9 mouse cellular contexts compared by ENCODE assay signal in the genomic region with DNA sequence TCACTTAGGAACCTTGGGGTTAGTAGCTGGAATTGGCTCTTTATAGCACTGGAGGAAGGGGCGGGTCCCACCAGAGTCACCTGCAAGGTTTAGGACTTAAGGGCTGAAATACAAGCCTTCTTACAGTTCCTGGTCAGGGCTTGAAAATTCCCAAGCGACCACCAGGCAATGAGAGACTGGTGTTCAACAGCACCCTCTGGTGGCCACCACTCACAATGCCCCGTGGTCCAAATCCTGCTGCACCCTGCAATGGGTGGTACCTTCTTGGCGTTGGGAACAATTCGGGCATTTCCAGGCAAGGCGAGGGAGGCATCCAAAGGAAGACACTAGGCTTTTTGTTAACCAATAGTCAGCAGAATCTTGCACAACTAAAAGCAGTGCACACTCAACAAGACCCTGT. TPM values are rescaled to one million over a fixed set of nuclear protein-coding genes. Genes with fewer than 3 reads are reported as not detected.
DNase-seq lines count a peak whose midpoint lies in the region; ATAC-seq lines count a peak whose summit lies in the region.
"Had no signal": no experiment of that assay in that cellular context is flagged by ENCODE, and none has a peak within 500 bp of the region (broad histone marks: within the 10 kb centered on the region; RNA-seq: fewer than 3 reads in every experiment).

No protein-coding gene starts in this region.

- no peak for ATAC-seq in hindbrain, embryonic 13.5 days (ENCODE audit: low FRiP score)
- no peak for ATAC-seq in hindbrain, embryonic 16.5 days
- ATAC-seq in granulocyte monocyte progenitor cell, adult 5-6 weeks (replicated peaks; ENCODE audit: poor library complexity, severe bottlenecking) = peak; percentile 58

- no peak overlapping the region for H3K4me2 ChIP-seq in hindbrain, embryonic 13.5 days
- no peak overlapping the region for H3K4me2 ChIP-seq in hindbrain, embryonic 16.5 days (ENCODE audit: low read length)
- H3K4me2 ChIP-seq: lung, embryonic 15.5 days had no signal

- peak; percentile 74 to 76 for DNase-seq in B cell, adult 2 months
- peak; percentile 14 for DNase-seq in MEL-GATA-1-ER (ENCODE audit: extremely low read depth, low read depth)
- peak; percentile 56 for DNase-seq in retina, embryonic 14.5 days (ENCODE audit: low spot score)
- DNase-seq in right cerebral cortex, adult 2 months (ENCODE audit: low spot score in 2 of 2) = no peak
- no peak for DNase-seq in cerebellum, adult 9-10 months

- peaks cover 10% of the 10 kb centered on the region for H3K4me1 ChIP-seq in hindbrain, embryonic 13.5 days (replicated peaks)
- H3K4me1 ChIP-seq in hindbrain, embryonic 16.5 days (ENCODE audit: control insufficient read depth, insufficient read depth, low read depth, low read length) = no peaks in the 10 kb centered on the region
- H3K4me1 ChIP-seq: lung, embryonic 15.5 days had no signal

- WGBS in hindbrain, embryonic 13.5 days = 61% methylated on average over 6 of the region's 6 CpGs
- 61% methylated on average over 6 of the region's 6 CpGs for WGBS in hindbrain, embryonic 16.5 days

- H3K9me3 ChIP-seq in hindbrain, embryonic 13.5 days = no peaks in the 10 kb centered on the region
- no peaks in the 10 kb centered on the region for H3K9me3 ChIP-seq in hindbrain, embryonic 16.5 days (ENCODE audit: control insufficient read depth, low read length)
- H3K9me3 ChIP-seq: lung, embryonic 15.5 days had no signal

- H3K9ac ChIP-seq in hindbrain, embryonic 13.5 days = no peak overlapping the region
- no peak overlapping the region for H3K9ac ChIP-seq in hindbrain, embryonic 16.5 days (ENCODE audit: low read depth, low read length)
- H3K9ac ChIP-seq: lung, embryonic 15.5 days had no signal

- H3K36me3 ChIP-seq in hindbrain, embryonic 13.5 days = peaks cover 47% of the 10 kb centered on the region
- H3K36me3 ChIP-seq in hindbrain, embryonic 16.5 days (ENCODE audit: control insufficient read depth, insufficient read depth, low read length) = peaks cover 5% of the 10 kb centered on the region; the same call in 1 of the 2 replicates
- H3K36me3 ChIP-seq: lung, embryonic 15.5 days had no signal

- peak overlapping the region; percentile 58; the same call in 1 of the 2 replicates for H3K27ac ChIP-seq in hindbrain, embryonic 13.5 days
- no peak overlapping the region for H3K27ac ChIP-seq in hindbrain, embryonic 16.5 days (ENCODE audit: low read depth, low read length)
- H3K27ac ChIP-seq: lung, embryonic 15.5 days had no signal

- no peaks in the 10 kb centered on the region for H3K27me3 ChIP-seq in hindbrain, embryonic 13.5 days
- H3K27me3 ChIP-seq in hindbrain, embryonic 16.5 days (replicated peaks; ENCODE audit: control insufficient read depth, insufficient read depth, low read length) = no peaks in the 10 kb centered on the region
- H3K27me3 ChIP-seq: lung, embryonic 15.5 days had no signal

- H3K4me3 ChIP-seq in hindbrain, embryonic 13.5 days = no peak overlapping the region
- H3K4me3 ChIP-seq in hindbrain, embryonic 16.5 days (ENCODE audit: low read length) = no peak overlapping the region
- H3K4me3 ChIP-seq: lung, embryonic 15.5 days had no signal

RNA-seq across cellular contexts. Expression of a gene that starts 30.4 kb away (rescaled TPM):
- polyA plus RNA-seq in hindbrain, embryonic 13.5 days (2015; fragmentation: Nextera tagmentation; extraction: Ambion mirVana) = 45.5 and 47.4 TPM in 2 replicates
- 34.1 and 39.5 TPM in 2 replicates for polyA plus RNA-seq in hindbrain, embryonic 16.5 days (2015; fragmentation: Nextera tagmentation; extraction: Ambion mirVana)
- total RNA-seq in granulocyte monocyte progenitor cell, adult 5-6 weeks (2014; fragmentation: Nextera tagmentation) = 0.62 and 2.6 TPM in 2 replicates
- 1.1 and 2.2 TPM in 2 replicates for total RNA-seq in granulocyte monocyte progenitor cell, adult 5-6 weeks (2017)

RNA-seq across cellular contexts. Expression of a gene that starts 41.8 kb away (rescaled TPM):
- polyA plus RNA-seq in hindbrain, embryonic 13.5 days (2015; fragmentation: Nextera tagmentation; extraction: Ambion mirVana) = 6.4 and 6.5 TPM in 2 replicates
- polyA plus RNA-seq in hindbrain, embryonic 16.5 days (2015; fragmentation: Nextera tagmentation; extraction: Ambion mirVana) = 5.2 and 6.9 TPM in 2 replicates
- 31.5 and 32.8 TPM in 2 replicates for total RNA-seq in granulocyte monocyte progenitor cell, adult 5-6 weeks (2014; fragmentation: Nextera tagmentation)
- total RNA-seq in granulocyte monocyte progenitor cell, adult 5-6 weeks (2017) = 11.9 and 12.5 TPM in 2 replicates

Comparison
In these comparisons a context has a peak if more than half of its experiments do, and no peak if none do; other contexts are left out.
1. DNase-seq: peak in B cell, adult 2 months (2 of 2), MEL-GATA-1-ER (single experiment) and retina, embryonic 14.5 days (single experiment); none in right cerebral cortex, adult 2 months (0 of 2) and cerebellum, adult 9-10 months (single experiment).